Mouse (Mus musculus): ENCODE data around the gene Zswim8. TPM values are rescaled to one million over a fixed set of nuclear protein-coding genes. Genes with fewer than 3 reads are reported as not detected.
A peak's percentile ranks its signal among the peaks of the same experiment; 100 is the strongest.
"Not testable (repeated sequence)": the region's sequence is repeated elsewhere in the genome, so short reads cannot be mapped to it uniquely, and the experiment has no call there.

The Zswim8 gene
- polyA plus RNA-seq, 1 experiment from 2014 or later: 43.0 TPM

GRCm38 (mm10) chr14:20694185-20694883 is 13.0 kb upstream of the Zswim8 start:
- 48% methylated on average over 13 of the region's 13 CpGs for WGBS
- ATAC-seq (ENCODE audit: low FRiP score): peak; percentile 15
- H3K4me3 ChIP-seq (replicated peaks): peak overlapping the region; percentile 95
- peak overlapping the region; percentile 99 for H3K27ac ChIP-seq (replicated peaks)
- H3K9ac ChIP-seq (replicated peaks): peak overlapping the region; percentile 92
- H3K27me3 ChIP-seq (replicated peaks): no peaks in the 10 kb centered on the region
- H3K9me3 ChIP-seq (replicated peaks): no peaks in the 10 kb centered on the region
- peaks cover 48% of the 10 kb centered on the region for H3K36me3 ChIP-seq
- H3K4me2 ChIP-seq: peak overlapping the region; percentile 85
- peaks cover 47% of the 10 kb centered on the region for H3K4me1 ChIP-seq

- Histone ChIP-seq H3K4me1 (peaks cover 55% of the 10 kb centered on the region), H3K36me3 (peaks cover 43% of the 10 kb centered on the region), H3K4me2 (peak within 1 kb of the TSS; percentile 85), H3K27me3 (replicated peaks) (no peaks in the 10 kb centered on the region), H3K4me3 (replicated peaks) (peak within 1 kb of the TSS; percentile 95), H3K9me3 (replicated peaks) (no peaks in the 10 kb centered on the region), H3K9ac (replicated peaks) (peak within 1 kb of the TSS; percentile 92), H3K27ac (replicated peaks) (peak within 1 kb of the TSS; percentile 99)
- peak; percentile 93 for ATAC-seq (ENCODE audit: low FRiP score)
- WGBS: under 1% methylated on average over 110 of the region's 111 CpGs
These were observed 12.2 kb upstream of the Zswim8 start, which contains the start of gene Fut11 for GRCm38 (mm10) chr14:20694884-20695760. TSS of gene Fut11 (plus strand) at chr14:20694968.

DNA sequence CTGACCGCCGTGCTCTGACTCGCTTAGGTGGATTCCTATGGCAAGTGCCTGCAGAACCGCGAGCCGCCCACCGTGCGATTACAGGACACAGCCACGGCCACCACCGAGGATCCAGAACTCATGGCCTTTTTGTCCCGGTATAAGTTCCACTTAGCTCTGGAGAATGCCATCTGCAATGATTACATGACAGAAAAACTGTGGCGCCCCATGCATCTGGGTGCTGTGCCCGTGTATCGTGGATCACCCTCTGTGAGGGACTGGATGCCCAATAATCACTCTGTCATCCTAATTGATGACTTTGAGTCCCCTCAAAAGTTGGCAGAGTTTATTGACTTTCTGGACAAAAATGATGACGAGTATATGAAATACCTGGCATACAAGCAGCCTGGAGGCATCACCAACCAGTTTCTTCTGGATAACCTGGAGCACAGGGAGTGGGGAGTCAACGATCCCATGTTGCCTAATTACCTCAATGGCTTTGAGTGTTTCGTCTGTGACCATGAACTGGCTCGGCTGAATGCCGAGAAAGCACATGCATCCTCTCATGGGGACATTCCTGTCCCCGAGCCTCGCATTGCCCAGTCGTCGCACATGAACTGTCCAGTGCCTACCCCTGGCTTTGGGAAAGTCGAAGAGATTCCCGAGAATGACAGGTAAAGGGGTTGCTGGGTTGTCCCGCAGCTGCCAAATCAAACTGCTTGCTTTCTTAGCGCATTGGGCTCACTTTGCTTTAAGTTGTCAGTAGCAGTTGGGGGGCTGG is 11.4 kb upstream of the Zswim8 start:
- H3K9ac ChIP-seq (replicated peaks): peak overlapping the region; percentile 92
- 0 out of 2 replicates have a peak, but pooled peaks have one; percentile 1 for ATAC-seq (ENCODE audit: low FRiP score)
- H3K27ac ChIP-seq (replicated peaks): peak overlapping the region; percentile 99
- H3K4me2 ChIP-seq: peak overlapping the region; percentile 85
- peak overlapping the region; percentile 95 for H3K4me3 ChIP-seq (replicated peaks)
- WGBS: 8% methylated on average over 27 of the region's 27 CpGs
- peaks cover 37% of the 10 kb centered on the region for H3K36me3 ChIP-seq
- peaks cover 62% of the 10 kb centered on the region for H3K4me1 ChIP-seq
- no peaks in the 10 kb centered on the region for H3K9me3 ChIP-seq (replicated peaks)
- no peaks in the 10 kb centered on the region for H3K27me3 ChIP-seq (replicated peaks)

DNA sequence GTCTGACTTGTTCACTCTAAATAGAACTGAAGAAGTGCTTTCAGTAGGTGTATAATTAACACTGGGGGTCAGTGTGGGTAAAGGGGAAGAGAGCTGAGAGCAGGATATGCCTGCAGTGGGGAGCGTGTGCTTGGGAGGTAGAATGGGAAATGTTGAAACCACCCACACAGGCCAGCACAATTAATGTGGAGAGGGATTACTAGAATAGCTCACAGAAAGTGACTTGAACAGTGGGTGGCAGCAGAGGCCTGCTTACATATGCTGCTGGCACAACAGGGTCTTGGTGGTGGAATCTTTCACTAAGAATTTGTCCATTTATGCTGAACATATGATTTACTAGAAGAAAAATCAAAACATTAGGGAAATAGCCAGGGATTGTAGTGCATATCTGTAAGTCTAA is 10.4 kb upstream of the Zswim8 start:
- peak overlapping the region; percentile 92 for H3K9ac ChIP-seq (replicated peaks)

DNA sequence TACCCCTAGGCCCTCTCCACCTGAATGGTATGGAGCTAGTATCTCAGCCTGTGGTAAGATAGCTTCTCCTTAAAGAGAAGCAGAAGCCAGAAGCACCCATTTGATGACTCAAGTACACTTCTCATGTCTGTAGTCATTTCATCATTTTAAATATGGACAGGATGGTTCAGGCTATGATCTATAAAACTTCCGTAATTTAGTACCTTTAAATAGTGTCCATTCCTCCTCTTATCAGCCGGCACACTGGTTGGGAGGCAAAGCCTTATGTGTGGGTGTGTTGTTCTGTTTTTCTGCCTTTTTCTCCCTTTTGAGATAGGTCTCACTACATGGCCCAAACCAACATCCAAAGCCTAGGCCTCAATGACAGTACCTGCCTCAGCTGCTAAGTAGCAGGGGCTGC is 8.8 kb upstream of the Zswim8 start:
- Histone ChIP-seq H3K4me3 (replicated peaks) (no peak overlapping the region), H3K9me3 (replicated peaks) (no peaks in the 10 kb centered on the region), H3K4me1 (peaks cover 77% of the 10 kb centered on the region), H3K9ac (replicated peaks) (0 out of 2 replicates have a peak overlapping the region, but pooled peaks have one; percentile 5), H3K36me3 (peaks cover 11% of the 10 kb centered on the region), H3K27me3 (replicated peaks) (no peaks in the 10 kb centered on the region), H3K27ac (replicated peaks) (no peak overlapping the region), H3K4me2 (peak overlapping the region; percentile 85)
- WGBS: 90% methylated on average over 2 of the region's 2 CpGs
- ATAC-seq (ENCODE audit: low FRiP score): no peak

More for the DNA sequence above, 10.4 kb upstream of the Zswim8 start:
- Histone ChIP-seq H3K36me3 (peaks cover 26% of the 10 kb centered on the region), H3K4me3 (replicated peaks) (peak overlapping the region; percentile 95), H3K9me3 (replicated peaks) (no peaks in the 10 kb centered on the region), H3K4me1 (peaks cover 72% of the 10 kb centered on the region), H3K4me2 (peak overlapping the region; percentile 85), H3K27me3 (replicated peaks) (no peaks in the 10 kb centered on the region), H3K27ac (replicated peaks) (peak overlapping the region; percentile 37; the same call in 1 of the 2 replicates)
- no peak for ATAC-seq (ENCODE audit: low FRiP score)
- WGBS: 3% methylated on average over 1 of the region's 1 CpGs

GRCm38 (mm10) chr14:20700362-20700761 is 7.0 kb upstream of the Zswim8 start:
- Histone ChIP-seq H3K36me3 (peaks cover 12% of the 10 kb centered on the region), H3K4me3 (replicated peaks) (no peak overlapping the region), H3K27me3 (replicated peaks) (no peaks in the 10 kb centered on the region), H3K4me1 (peaks cover 73% of the 10 kb centered on the region), H3K27ac (replicated peaks) (no peak overlapping the region), H3K9me3 (replicated peaks) (no peaks in the 10 kb centered on the region), H3K4me2 (no peak overlapping the region; the same call in 1 of the 2 replicates), H3K9ac (replicated peaks) (no peak overlapping the region)
- ATAC-seq (ENCODE audit: low FRiP score): no peak
- WGBS: 86% methylated on average over 3 of the region's 3 CpGs

DNA sequence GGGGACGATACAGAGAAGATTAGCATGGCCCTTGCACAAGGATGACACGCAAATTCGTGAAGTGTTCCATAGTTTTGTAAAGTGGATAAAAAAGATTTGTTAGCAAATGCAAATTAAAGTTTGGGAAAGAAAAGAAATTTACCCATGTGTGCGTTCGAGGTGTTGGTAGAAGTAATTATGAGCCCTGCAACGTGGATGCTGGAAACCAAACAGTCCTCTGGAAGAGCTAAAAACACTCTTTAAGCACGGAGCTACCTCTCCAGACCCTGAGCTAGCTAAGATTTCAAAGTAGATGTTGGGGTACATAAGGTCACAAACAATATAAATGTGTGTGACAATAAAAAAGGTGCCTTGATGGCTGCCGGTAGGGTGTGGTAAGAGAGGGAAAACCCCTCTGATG is 5.8 kb upstream of the Zswim8 start:
- Histone ChIP-seq H3K4me1 (peaks cover 66% of the 10 kb centered on the region), H3K36me3 (peaks cover 12% of the 10 kb centered on the region), H3K27ac (replicated peaks) (no peak overlapping the region; the same call in 1 of the 2 replicates), H3K9me3 (replicated peaks) (no peaks in the 10 kb centered on the region), H3K4me2 (peak overlapping the region; percentile 68), H3K4me3 (replicated peaks) (peak overlapping the region; percentile 88; the same call in 1 of the 2 replicates), H3K9ac (replicated peaks) (no peak overlapping the region), H3K27me3 (replicated peaks) (no peaks in the 10 kb centered on the region)
- no peak for ATAC-seq (ENCODE audit: low FRiP score)
- WGBS: 85% methylated on average over 8 of the region's 8 CpGs

DNA sequence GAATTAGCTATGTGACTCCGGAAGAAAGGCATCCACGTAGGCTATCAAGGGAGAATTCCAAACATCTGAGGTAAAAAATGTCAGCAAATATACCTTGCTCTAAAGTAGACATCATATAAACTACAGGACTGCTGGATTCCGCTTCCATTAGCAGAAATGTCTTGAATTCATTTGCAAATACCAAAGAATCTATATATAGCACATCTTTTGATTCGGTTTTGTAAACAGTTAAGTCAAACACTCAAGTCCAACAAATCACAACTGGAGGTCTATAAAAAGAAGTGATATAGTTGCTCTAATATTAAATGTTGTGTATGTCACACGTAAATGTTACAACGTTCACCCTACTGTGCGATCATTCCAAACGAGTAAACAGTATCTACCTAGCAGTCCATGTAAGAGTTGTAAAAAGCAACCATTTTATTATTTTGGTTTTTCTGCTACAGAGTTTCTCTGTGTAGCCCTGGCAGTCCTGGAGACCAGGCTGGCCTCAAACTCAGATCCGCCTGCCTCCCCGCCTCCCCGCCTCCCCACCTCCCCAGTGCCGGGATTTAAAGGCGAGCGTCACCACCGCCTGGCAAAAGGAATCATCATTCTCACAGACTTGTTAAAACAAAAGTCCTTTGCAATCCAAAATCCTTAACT is 5.1 kb upstream of the Zswim8 start:
- H3K27ac ChIP-seq (replicated peaks): peak overlapping the region; percentile 91
- peaks cover 12% of the 10 kb centered on the region for H3K36me3 ChIP-seq
- peak overlapping the region; percentile 88 for H3K4me3 ChIP-seq (replicated peaks)
- peak overlapping the region; percentile 68 for H3K4me2 ChIP-seq
- H3K9me3 ChIP-seq (replicated peaks): no peaks in the 10 kb centered on the region
- WGBS: 15% methylated on average over 15 of the region's 15 CpGs
- H3K27me3 ChIP-seq (replicated peaks): no peaks in the 10 kb centered on the region
- H3K9ac ChIP-seq (replicated peaks): peak overlapping the region; percentile 81
- ATAC-seq (ENCODE audit: low FRiP score): peak; percentile 37
- peaks cover 64% of the 10 kb centered on the region for H3K4me1 ChIP-seq

- peaks cover 58% of the 10 kb centered on the region for H3K4me1 ChIP-seq
- H3K9ac ChIP-seq (replicated peaks): peak within 1 kb of the TSS; percentile 81
- under 1% methylated on average over 61 of the region's 61 CpGs for WGBS
- H3K27ac ChIP-seq (replicated peaks): peak within 1 kb of the TSS; percentile 91
- peak; percentile 75 for ATAC-seq (ENCODE audit: low FRiP score)
- no peaks in the 10 kb centered on the region for H3K9me3 ChIP-seq (replicated peaks)
- H3K4me2 ChIP-seq: peak within 1 kb of the TSS; percentile 68
- peaks cover 12% of the 10 kb centered on the region for H3K36me3 ChIP-seq
- peak within 1 kb of the TSS; percentile 88 for H3K4me3 ChIP-seq (replicated peaks)
- H3K27me3 ChIP-seq (replicated peaks): no peaks in the 10 kb centered on the region
These were observed 4.5 kb upstream of the Zswim8 start, which contains the start of gene Chchd1 for GRCm38 (mm10) chr14:20702741-20703381. TSS of gene Chchd1 (plus strand) at chr14:20703006.

DNA sequence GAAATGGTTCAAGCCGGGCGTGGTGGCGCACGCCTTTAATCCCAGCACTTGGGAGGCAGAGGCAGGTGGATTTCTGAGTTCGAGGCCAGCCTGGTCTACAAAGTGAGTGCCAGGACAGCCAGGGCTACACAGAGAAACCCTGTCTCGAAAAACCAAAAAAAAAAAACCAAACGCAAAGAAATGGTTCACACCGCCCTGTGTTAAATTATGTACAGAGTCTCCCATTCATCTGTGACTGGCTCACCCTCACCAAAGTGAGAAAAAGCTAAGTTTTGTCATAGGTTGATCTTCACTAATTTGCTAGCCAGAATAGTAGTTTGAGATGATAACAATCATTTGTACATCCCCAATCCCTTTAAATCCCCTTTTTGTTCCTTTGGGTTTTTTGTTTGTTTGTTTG is 3.9 kb upstream of the Zswim8 start:
- H3K9me3 ChIP-seq (replicated peaks); ATAC-seq (ENCODE audit: low FRiP score); H3K27me3 ChIP-seq (replicated peaks): not testable (repeated sequence)
- Histone ChIP-seq H3K4me1 (peaks cover 57% of the 10 kb centered on the region), H3K36me3 (peaks cover 12% of the 10 kb centered on the region), H3K9ac (replicated peaks) (peak overlapping the region; percentile 81), H3K27ac (replicated peaks) (peak overlapping the region; percentile 91), H3K4me3 (replicated peaks) (peak overlapping the region; percentile 88), H3K4me2 (peak overlapping the region; percentile 68)
- WGBS: 11% methylated on average over 8 of the region's 8 CpGs
